Mouse (Mus musculus): ENCODE data around the gene Ick. TPM values are rescaled to one million over a fixed set of nuclear protein-coding genes. Genes with fewer than 3 reads are reported as not detected.
A peak's percentile ranks its signal among the peaks of the same experiment; 100 is the strongest.
"Not testable (repeated sequence)": the region's sequence is repeated elsewhere in the genome, so short reads cannot be mapped to it uniquely, and the experiment has no call there.

The Ick gene
- polyA plus RNA-seq, 1 experiment from 2014 or later, result 31.8 TPM

GRCm38 (mm10) chr9:78174016-78174415, 65.0 kb downstream of the Ick start:
- Histone ChIP-seq H3K4me2 (ENCODE audit: low read length) (no peak overlapping the region), H3K9me3 (ENCODE audit: control insufficient read depth, low read length) (no peaks in the 10 kb centered on the region), H3K4me1 (ENCODE audit: control insufficient read depth, insufficient read depth, low read depth, low read length) (peaks cover 6% of the 10 kb centered on the region), H3K36me3 (ENCODE audit: control insufficient read depth, insufficient read depth, low read length) (peaks cover 3% of the 10 kb centered on the region; the same call in 1 of the 2 replicates), H3K27me3 (replicated peaks; ENCODE audit: control insufficient read depth, insufficient read depth, low read length) (no peaks in the 10 kb centered on the region), H3K9ac (ENCODE audit: low read depth, low read length) (no peak overlapping the region), H3K27ac (ENCODE audit: low read depth, low read length) (no peak overlapping the region), H3K4me3 (ENCODE audit: low read length) (no peak overlapping the region)
- WGBS, result 42% methylated on average over 1 of the region's 1 CpGs
- ATAC-seq, result no peak

GRCm38 (mm10) chr9:78174925-78175276, 65.9 kb downstream of the Ick start:
- ATAC-seq, result peak; percentile 29; the same call in 1 of the 2 replicates

GRCm38 (mm10) chr9:78175277-78176200, 66.5 kb downstream of the Ick start:
- peak overlapping the region; percentile 68 for H3K4me3 ChIP-seq (ENCODE audit: low read length)
- ATAC-seq, result peak; percentile 98
- peaks cover 6% of the 10 kb centered on the region for H3K4me1 ChIP-seq (ENCODE audit: control insufficient read depth, insufficient read depth, low read depth, low read length)
- H3K27ac ChIP-seq (ENCODE audit: low read depth, low read length), result peak overlapping the region; percentile 97
- peak overlapping the region; percentile 70 for H3K4me2 ChIP-seq (ENCODE audit: low read length)
- under 1% methylated on average over 47 of the region's 58 CpGs for WGBS
- peak overlapping the region; percentile 83 for H3K9ac ChIP-seq (ENCODE audit: low read depth, low read length)
- no peaks in the 10 kb centered on the region for H3K9me3 ChIP-seq (ENCODE audit: control insufficient read depth, low read length)
- H3K27me3 ChIP-seq (replicated peaks; ENCODE audit: control insufficient read depth, insufficient read depth, low read length), result no peaks in the 10 kb centered on the region
- H3K36me3 ChIP-seq (ENCODE audit: control insufficient read depth, insufficient read depth, low read length), result no peaks in the 10 kb centered on the region

More at GRCm38 (mm10) chr9:78174925-78175276, 65.9 kb downstream of the Ick start:
- not testable (repeated sequence) for H3K9me3 ChIP-seq (ENCODE audit: control insufficient read depth, low read length); H3K27me3 ChIP-seq (replicated peaks; ENCODE audit: control insufficient read depth, insufficient read depth, low read length); H3K4me1 ChIP-seq (ENCODE audit: control insufficient read depth, insufficient read depth, low read depth, low read length); H3K9ac ChIP-seq (ENCODE audit: low read depth, low read length); H3K36me3 ChIP-seq (ENCODE audit: control insufficient read depth, insufficient read depth, low read length); H3K4me3 ChIP-seq (ENCODE audit: low read length)
- peak overlapping the region; percentile 27; the same call in 1 of the 2 replicates for H3K4me2 ChIP-seq (ENCODE audit: low read length)
- peak overlapping the region; percentile 34; the same call in 1 of the 2 replicates for H3K27ac ChIP-seq (ENCODE audit: low read depth, low read length)
- 38% methylated on average over 3 of the region's 3 CpGs for WGBS

GRCm38 (mm10) chr9:78176201-78176727, 67.3 kb downstream of the Ick start:
- H3K27ac ChIP-seq (ENCODE audit: low read depth, low read length), result peak overlapping the region; percentile 97
- peak; percentile 72 for ATAC-seq
- under 1% methylated on average over 22 of the region's 22 CpGs for WGBS
- no peaks in the 10 kb centered on the region for H3K9me3 ChIP-seq (ENCODE audit: control insufficient read depth, low read length)
- no peaks in the 10 kb centered on the region for H3K27me3 ChIP-seq (replicated peaks; ENCODE audit: control insufficient read depth, insufficient read depth, low read length)
- no peaks in the 10 kb centered on the region for H3K36me3 ChIP-seq (ENCODE audit: control insufficient read depth, insufficient read depth, low read length)
- H3K9ac ChIP-seq (ENCODE audit: low read depth, low read length), result peak overlapping the region; percentile 83
- H3K4me2 ChIP-seq (ENCODE audit: low read length), result peak overlapping the region; percentile 70
- H3K4me1 ChIP-seq (ENCODE audit: control insufficient read depth, insufficient read depth, low read depth, low read length), result peaks cover 6% of the 10 kb centered on the region
- H3K4me3 ChIP-seq (ENCODE audit: low read length), result peak overlapping the region; percentile 68

- Histone ChIP-seq H3K9ac (ENCODE audit: low read depth, low read length) (peak overlapping the region; percentile 83), H3K27ac (ENCODE audit: low read depth, low read length) (peak overlapping the region; percentile 97), H3K9me3 (ENCODE audit: control insufficient read depth, low read length) (no peaks in the 10 kb centered on the region), H3K4me1 (ENCODE audit: control insufficient read depth, insufficient read depth, low read depth, low read length) (peaks cover 6% of the 10 kb centered on the region), H3K4me3 (ENCODE audit: low read length) (peak overlapping the region; percentile 68), H3K27me3 (replicated peaks; ENCODE audit: control insufficient read depth, insufficient read depth, low read length) (no peaks in the 10 kb centered on the region), H3K36me3 (ENCODE audit: control insufficient read depth, insufficient read depth, low read length) (no peaks in the 10 kb centered on the region), H3K4me2 (ENCODE audit: low read length) (peak overlapping the region; percentile 70)
- ATAC-seq, result peak; percentile 3; the same call in 1 of the 2 replicates
- 28% methylated on average over 7 of the region's 7 CpGs for WGBS
Observed at GRCm38 (mm10) chr9:78176831-78177230, 67.8 kb downstream of the Ick start.

GRCm38 (mm10) chr9:78178197-78178596, 69.2 kb downstream of the Ick start:
- Histone ChIP-seq H3K9ac (ENCODE audit: low read depth, low read length) (no peak overlapping the region), H3K4me2 (ENCODE audit: low read length) (no peak overlapping the region), H3K27me3 (replicated peaks; ENCODE audit: control insufficient read depth, insufficient read depth, low read length) (no peaks in the 10 kb centered on the region), H3K9me3 (ENCODE audit: control insufficient read depth, low read length) (no peaks in the 10 kb centered on the region), H3K4me1 (ENCODE audit: control insufficient read depth, insufficient read depth, low read depth, low read length) (peaks cover 6% of the 10 kb centered on the region), H3K36me3 (ENCODE audit: control insufficient read depth, insufficient read depth, low read length) (no peaks in the 10 kb centered on the region), H3K4me3 (ENCODE audit: low read length) (no peak overlapping the region), H3K27ac (ENCODE audit: low read depth, low read length) (no peak overlapping the region)
- 79% methylated on average over 5 of the region's 5 CpGs for WGBS
- ATAC-seq, result no peak

GRCm38 (mm10) chr9:78179071-78179470, 70.1 kb downstream of the Ick start:
- Histone ChIP-seq H3K9ac (ENCODE audit: low read depth, low read length) (no peak overlapping the region), H3K4me1 (ENCODE audit: control insufficient read depth, insufficient read depth, low read depth, low read length) (peaks cover 6% of the 10 kb centered on the region), H3K4me2 (ENCODE audit: low read length) (no peak overlapping the region), H3K27me3 (replicated peaks; ENCODE audit: control insufficient read depth, insufficient read depth, low read length) (no peaks in the 10 kb centered on the region), H3K4me3 (ENCODE audit: low read length) (no peak overlapping the region), H3K9me3 (ENCODE audit: control insufficient read depth, low read length) (no peaks in the 10 kb centered on the region), H3K36me3 (ENCODE audit: control insufficient read depth, insufficient read depth, low read length) (no peaks in the 10 kb centered on the region), H3K27ac (ENCODE audit: low read depth, low read length) (no peak overlapping the region)
- no peak for ATAC-seq
- WGBS, result 94% methylated on average over 2 of the region's 2 CpGs

GRCm38 (mm10) chr9:78182474-78182873, 73.5 kb downstream of the Ick start, which contains the start of gene Gsta4:
Gene Gsta4, plus strand, starts transcription at chr9:78182774.
- H3K27ac ChIP-seq (ENCODE audit: low read depth, low read length); H3K4me3 ChIP-seq (ENCODE audit: low read length); H3K9ac ChIP-seq (ENCODE audit: low read depth, low read length); H3K27me3 ChIP-seq (replicated peaks; ENCODE audit: control insufficient read depth, insufficient read depth, low read length); ATAC-seq; H3K4me1 ChIP-seq (ENCODE audit: control insufficient read depth, insufficient read depth, low read depth, low read length); H3K9me3 ChIP-seq (ENCODE audit: control insufficient read depth, low read length); H3K36me3 ChIP-seq (ENCODE audit: control insufficient read depth, insufficient read depth, low read length); H3K4me2 ChIP-seq (ENCODE audit: low read length): not testable (repeated sequence)
- 96% methylated on average over 4 of the region's 7 CpGs for WGBS

- 88% methylated on average over 9 of the region's 9 CpGs for WGBS
- Histone ChIP-seq H3K27me3 (replicated peaks; ENCODE audit: control insufficient read depth, insufficient read depth, low read length) (peaks cover under 1% of the 10 kb centered on the region; the same call in 1 of the 2 replicates), H3K9ac (ENCODE audit: low read depth, low read length) (no peak overlapping the region), H3K4me3 (ENCODE audit: low read length) (no peak overlapping the region), H3K4me1 (ENCODE audit: control insufficient read depth, insufficient read depth, low read depth, low read length) (peaks cover 3% of the 10 kb centered on the region), H3K9me3 (ENCODE audit: control insufficient read depth, low read length) (no peaks in the 10 kb centered on the region), H3K4me2 (ENCODE audit: low read length) (no peak overlapping the region), H3K36me3 (ENCODE audit: control insufficient read depth, insufficient read depth, low read length) (no peaks in the 10 kb centered on the region), H3K27ac (ENCODE audit: low read depth, low read length) (no peak overlapping the region)
- no peak for ATAC-seq
Observed at GRCm38 (mm10) chr9:78185686-78186085, 76.7 kb downstream of the Ick start.

All from hindbrain, embryonic 16.5 days (tissue).